Mouse (Mus musculus) c-Kit-positive CD71-positive TER-119-negative erythroid progenitor cells, embryonic 14.5 days (primary cell): ENCODE results near the gene Taf8.

Experiments used
- DNase-seq: peaks from one replicate; pipeline ENCODE4 v3.0.0-alpha.2; 2013; ENCODE audit warnings: low read depth

Taf8 gene

GRCm38 (mm10) chr17:47458310-47458709 is 43.8 kb downstream of the Taf8 start:
- DNase-seq: no peak

GRCm38 (mm10) chr17:47454675-47455074 is 47.4 kb downstream of the Taf8 start:
- no peak for DNase-seq

- no peak for DNase-seq
Observed at GRCm38 (mm10) chr17:47452886-47453285, 49.2 kb downstream of the Taf8 start.

- no peak for DNase-seq
Observed at GRCm38 (mm10) chr17:47450880-47451565, 51.1 kb downstream of the Taf8 start.

- DNase-seq: no peak
Observed at GRCm38 (mm10) chr17:47450239-47450638, 51.9 kb downstream of the Taf8 start.

GRCm38 (mm10) chr17:47449432-47449831 is 52.7 kb downstream of the Taf8 start:
- DNase-seq: no peak

GRCm38 (mm10) chr17:47448523-47449372 is 53.3 kb downstream of the Taf8 start:
- DNase-seq: no peak

GRCm38 (mm10) chr17:47446561-47446960 is 55.5 kb downstream of the Taf8 start:
- no peak for DNase-seq

GRCm38 (mm10) chr17:47446025-47446424 is 56.1 kb downstream of the Taf8 start:
- no peak for DNase-seq

GRCm38 (mm10) chr17:47445518-47445917 is 56.6 kb downstream of the Taf8 start:
- DNase-seq: no peak

GRCm38 (mm10) chr17:47444113-47444512 is 58.0 kb downstream of the Taf8 start:
- DNase-seq: no peak

- DNase-seq: no peak
Observed at GRCm38 (mm10) chr17:47442271-47442670, 59.8 kb downstream of the Taf8 start.

GRCm38 (mm10) chr17:47441296-47442051 is 60.6 kb downstream of the Taf8 start:
- DNase-seq: no peak

GRCm38 (mm10) chr17:47440359-47440890 is 61.7 kb downstream of the Taf8 start:
- no peak for DNase-seq

- DNase-seq: no peak
Observed at GRCm38 (mm10) chr17:47439396-47440028, 62.6 kb downstream of the Taf8 start.

- DNase-seq: no peak
Observed at GRCm38 (mm10) chr17:47438611-47439010, 63.5 kb downstream of the Taf8 start.

- no peak for DNase-seq
Observed at GRCm38 (mm10) chr17:47436907-47437547, 65.1 kb downstream of the Taf8 start, which contains the start of gene 1700001C19Rik. Gene 1700001C19Rik (minus strand): TSS chr17:47437376.

- DNase-seq: no peak
Observed at GRCm38 (mm10) chr17:47436156-47436906, 65.8 kb downstream of the Taf8 start, which contains the start of gene AI661453. Gene AI661453 (plus strand): TSS chr17:47436615.
